Mouse (Mus musculus) hindbrain, postnatal 0 days (tissue): ENCODE measurements around the gene Sik1. TPM values are rescaled to one million over a fixed set of nuclear protein-coding genes. Genes with fewer than 3 reads are reported as not detected.
"Not testable (repeated sequence)": the region's sequence is repeated elsewhere in the genome, so short reads cannot be mapped to it uniquely, and the experiment has no call there.

Experiments
- ATAC-seq: fragments of 200-750 bp; cut with Nextera tagmentation; 2 replicates; pipeline ENCODE4 v1.8.0; 2017; ENCODE audit warnings: mild to moderate bottlenecking, moderate TSS enrichment, moderate library complexity
- DNase-seq: peaks from one replicate; pipeline ENCODE4 v3.0.0-alpha.2; 2015; ENCODE audit warnings: low spot score
- H3K27ac ChIP-seq: fragments of 300-500 bp; sonication (generic); 2 replicates; pipeline ENCODE4 v1.5.1; 2014; ENCODE audit warnings: mild to moderate bottlenecking
- H3K27me3 ChIP-seq: fragments of 300-500 bp; sonication (generic); 2 replicates; pipeline ENCODE4 v1.6.1; 2014; ENCODE audit warnings: low read length, mixed read lengths; ENCODE audit not compliant: insufficient read depth
- H3K36me3 ChIP-seq: fragments of 300-500 bp; sonication (generic); 2 replicates; pipeline ENCODE4 v1.6.1; 2014; ENCODE audit warnings: low read length, mixed read lengths; ENCODE audit not compliant: insufficient read depth
- H3K4me1 ChIP-seq: fragments of 300-500 bp; sonication (generic); 2 replicates; pipeline ENCODE4 v1.6.1; 2014; ENCODE audit warnings: antibody characterized with exemption, low read length, mixed read lengths; ENCODE audit not compliant: insufficient read depth
- H3K4me2 ChIP-seq: fragments of 300-500 bp; sonication (generic); 2 replicates; pipeline ENCODE4 v1.6.1; 2014; ENCODE audit warnings: low read depth, mild to moderate bottlenecking, low read length, moderate library complexity, mixed read lengths
- H3K4me3 ChIP-seq: fragments of 300-500 bp; sonication (generic); 2 replicates; pipeline ENCODE4 v1.5.1; 2014; ENCODE audit warnings: low read length
- H3K9ac ChIP-seq: fragments of 300-500 bp; sonication (generic); replicated peaks from 2 replicates; pipeline ENCODE4 v1.6.1; 2014; ENCODE audit warnings: mild to moderate bottlenecking, low read length, moderate library complexity, mixed read lengths
- H3K9me3 ChIP-seq: fragments of 300-500 bp; sonication (generic); 2 replicates; pipeline ENCODE4 v1.6.1; 2016; ENCODE audit warnings: low read length, mixed read lengths
- CTCF ChIP-seq: IDR thresholded peaks from 2 replicates; pipeline ENCODE4 v1.5.1; 2016; ENCODE audit warnings: antibody characterized with exemption, control low read depth, low read depth
- WGBS: fragments of 180-500 bp; shearing (Covaris S2); extraction: QIAGEN DNeasy Blood & Tissue Kit; methylation state at CpG from one replicate; pipeline ENCODE4 v1.1.7; 2014; 5-methylcytosine and 5-hydroxymethylcytosine counted together
- polyA plus RNA-seq: library from polyadenylated mRNA; unstranded; fragments of >200 nt; fragmentation: Nextera tagmentation; extraction: Ambion mirVana; gene quantifications from 2 replicates; pipeline ENCODE4 v1.2.1, GENCODE M21; 2015
- total RNA-seq: library from RNA; depleted of rRNA; stranded (reverse); fragments of >200 nt; gene quantifications from 2 replicates; pipeline ENCODE4 v1.2.3, GENCODE M21; 2014

Sik1 gene
- total and polyA plus RNA-seq, 2 experiments from 2014 or later: 18.1 to 39.6 TPM

DNA sequence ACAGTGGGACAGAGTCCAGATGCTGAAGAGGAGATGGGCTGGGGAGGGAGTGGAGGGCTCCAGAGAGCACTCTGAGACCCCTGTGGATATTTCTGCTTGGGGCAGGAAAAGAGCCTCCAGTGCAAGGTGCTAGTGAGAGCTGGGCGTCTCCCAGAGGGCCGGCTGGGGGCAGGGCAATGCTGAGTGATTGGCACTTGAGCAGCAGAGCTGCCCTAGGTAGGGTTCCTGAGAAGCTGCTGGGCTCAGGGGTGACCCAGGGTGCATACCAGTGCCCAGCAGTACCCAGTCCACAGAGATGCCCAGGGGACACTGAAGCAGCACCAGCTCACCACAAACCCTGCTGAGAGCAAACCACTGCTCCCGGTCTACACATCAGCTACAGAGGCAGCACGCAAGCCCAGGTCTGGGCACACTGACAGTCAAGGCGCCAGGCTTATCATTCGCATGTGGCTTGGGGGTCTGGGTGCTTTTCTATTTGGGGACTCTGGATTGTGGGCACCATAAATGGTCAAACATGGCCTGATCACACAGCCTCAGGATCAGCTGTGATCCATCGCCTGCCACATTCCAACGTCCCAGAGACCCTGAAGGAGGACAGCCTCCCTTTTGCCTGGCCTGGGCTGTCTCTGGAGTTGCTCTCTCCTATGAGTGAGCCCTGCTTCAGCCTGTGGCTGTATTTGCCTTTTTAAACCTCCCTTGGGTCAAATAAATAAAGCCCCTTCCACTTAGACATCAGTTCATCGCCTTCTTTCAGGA is 34.0 kb upstream of the Sik1 start:
- WGBS: 76% methylated on average over 9 of the region's 9 CpGs
- no peak overlapping the region for H3K9ac ChIP-seq
- ATAC-seq: no peak
- H3K4me1 ChIP-seq: peaks cover 6% of the 10 kb centered on the region; the same call in 1 of the 2 replicates
- H3K9me3 ChIP-seq: no peaks in the 10 kb centered on the region
- no peak overlapping the region for H3K4me2 ChIP-seq
- no peaks in the 10 kb centered on the region for H3K36me3 ChIP-seq
- H3K4me3 ChIP-seq: no peak overlapping the region
- no peaks in the 10 kb centered on the region for H3K27me3 ChIP-seq
- no peak overlapping the region for H3K27ac ChIP-seq
- no peak for DNase-seq
- no peak for TF ChIP-seq CTCF

- H3K4me3 ChIP-seq: no peak overlapping the region
- TF ChIP-seq CTCF: no peak
- no peak overlapping the region for H3K9ac ChIP-seq
- H3K4me2 ChIP-seq: no peak overlapping the region
- H3K36me3 ChIP-seq: no peaks in the 10 kb centered on the region
- H3K27me3 ChIP-seq: no peaks in the 10 kb centered on the region
- DNase-seq (no peak), ATAC-seq (no peak)
- WGBS: 54% methylated on average over 6 of the region's 6 CpGs
- no peaks in the 10 kb centered on the region for H3K9me3 ChIP-seq
- no peak overlapping the region for H3K27ac ChIP-seq
- H3K4me1 ChIP-seq: peaks cover 6% of the 10 kb centered on the region; the same call in 1 of the 2 replicates
Observed at GRCm38 (mm10) chr17:31888540-31888939, 32.9 kb upstream of the Sik1 start.

DNA sequence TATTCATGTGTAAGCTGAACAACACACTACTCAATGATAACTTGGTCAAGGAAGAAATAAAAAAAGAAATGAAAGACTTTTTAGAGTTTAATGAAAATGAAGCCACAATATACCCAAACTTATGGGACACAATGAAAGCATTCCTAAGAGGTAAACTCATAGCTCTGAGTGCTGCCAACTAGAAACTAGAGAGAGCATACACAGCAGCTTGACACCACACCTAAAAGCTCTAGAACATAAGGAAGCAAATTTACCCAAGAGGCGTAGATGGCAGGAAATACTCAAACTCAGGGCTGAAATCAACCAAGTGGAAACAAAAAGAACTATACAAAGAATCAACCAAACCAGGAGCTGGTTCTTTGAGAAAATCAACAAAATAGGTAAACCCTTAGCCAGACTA is 29.1 kb upstream of the Sik1 start:
- not testable (repeated sequence) for H3K27ac ChIP-seq, H3K9me3 ChIP-seq, H3K27me3 ChIP-seq, H3K4me3 ChIP-seq, H3K4me2 ChIP-seq, ATAC-seq, H3K36me3 ChIP-seq, H3K9ac ChIP-seq, DNase-seq, H3K4me1 ChIP-seq
- 91% methylated on average over 1 of the region's 1 CpGs for WGBS

DNA sequence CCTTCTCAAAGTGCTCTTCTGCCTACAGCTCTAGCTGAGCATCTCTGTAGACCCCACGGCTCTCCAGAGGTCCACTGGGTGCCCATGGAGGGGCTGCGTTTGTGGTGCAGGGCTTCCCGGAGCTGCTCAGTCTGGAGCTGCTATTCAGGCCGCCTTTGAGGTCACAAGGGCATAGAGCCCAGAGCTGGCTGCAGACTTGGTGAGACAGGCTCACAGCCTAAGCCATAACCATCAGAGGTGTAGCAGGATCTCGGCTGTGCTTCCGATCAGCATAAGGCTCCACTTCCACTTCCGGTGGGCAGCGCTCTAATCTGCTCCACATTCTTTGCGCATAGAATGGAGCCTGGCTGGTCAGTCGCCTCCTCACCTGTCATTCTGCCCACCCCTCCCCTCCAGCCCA is 23.8 kb upstream of the Sik1 start:
- 86% methylated on average over 10 of the region's 10 CpGs for WGBS
- ATAC-seq: no peak
- DNase-seq: no peak
- no peak overlapping the region for H3K4me3 ChIP-seq
- no peaks in the 10 kb centered on the region for H3K36me3 ChIP-seq
- no peak overlapping the region for H3K9ac ChIP-seq
- no peaks in the 10 kb centered on the region for H3K4me1 ChIP-seq
- no peak for TF ChIP-seq CTCF
- H3K9me3 ChIP-seq: no peaks in the 10 kb centered on the region
- no peak overlapping the region for H3K4me2 ChIP-seq
- H3K27ac ChIP-seq: no peak overlapping the region
- H3K27me3 ChIP-seq: no peaks in the 10 kb centered on the region

DNA sequence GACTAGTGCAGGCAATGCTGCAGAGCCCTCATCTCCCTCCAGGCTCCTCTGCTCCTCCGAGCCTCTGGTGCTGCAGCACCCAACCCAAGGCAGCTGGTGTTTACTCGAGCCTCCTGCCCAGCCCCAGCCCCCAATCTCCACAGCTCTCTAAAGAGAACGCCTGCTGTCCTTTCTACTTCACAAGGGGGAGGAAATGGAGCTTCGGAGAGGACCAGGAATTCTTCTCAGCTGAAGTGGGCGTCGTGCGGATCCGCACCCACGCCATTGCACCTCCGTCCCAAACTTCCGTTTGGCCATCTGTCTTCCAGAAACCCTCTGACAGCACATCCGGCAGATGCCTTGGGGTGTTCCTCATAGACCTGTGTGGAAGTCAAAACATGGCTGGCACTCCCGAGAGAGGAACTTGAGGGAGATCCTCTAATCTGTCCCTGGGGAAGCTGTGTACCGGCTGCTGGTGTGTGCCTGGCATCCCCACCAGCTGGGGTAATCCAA is 22.1 kb upstream of the Sik1 start:
- H3K27ac ChIP-seq: no peak overlapping the region
- ATAC-seq (no peak), DNase-seq (no peak)
- no peak overlapping the region for H3K4me2 ChIP-seq
- H3K27me3 ChIP-seq: no peaks in the 10 kb centered on the region
- H3K9me3 ChIP-seq: no peaks in the 10 kb centered on the region
- no peak overlapping the region for H3K4me3 ChIP-seq
- no peak overlapping the region for H3K9ac ChIP-seq
- H3K36me3 ChIP-seq: no peaks in the 10 kb centered on the region
- no peaks in the 10 kb centered on the region for H3K4me1 ChIP-seq
- 54% methylated on average over 14 of the region's 14 CpGs for WGBS
- TF ChIP-seq CTCF: no peak

DNA sequence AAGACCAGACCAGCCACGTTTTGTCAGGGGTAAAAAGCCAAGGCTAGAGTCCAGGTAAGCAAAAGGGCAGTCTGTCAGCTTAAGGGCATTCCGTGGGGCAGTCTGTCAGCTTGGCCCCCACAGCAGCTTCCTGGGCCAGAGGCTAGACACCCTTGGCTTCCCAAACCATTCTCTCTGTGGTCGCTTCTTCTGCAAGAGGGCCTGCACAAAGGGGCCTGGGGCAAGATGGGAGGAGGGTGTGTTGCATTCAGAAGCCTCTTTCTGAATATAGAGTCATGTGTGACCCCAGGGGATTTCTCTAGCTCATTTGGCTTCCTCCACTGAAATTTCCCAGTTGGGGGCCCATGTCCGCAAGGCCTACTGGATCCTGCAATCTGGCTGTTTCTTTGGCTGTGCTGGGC is 21.6 kb upstream of the Sik1 start:
- Histone ChIP-seq H3K4me2 (no peak overlapping the region), H3K9ac (no peak overlapping the region), H3K27ac (no peak overlapping the region), H3K9me3 (no peaks in the 10 kb centered on the region), H3K27me3 (no peaks in the 10 kb centered on the region), H3K4me3 (no peak overlapping the region), H3K4me1 (no peaks in the 10 kb centered on the region), H3K36me3 (no peaks in the 10 kb centered on the region)
- TF ChIP-seq CTCF: no peak
- ATAC-seq (peak; percentile 30; the same call in 1 of the 2 replicates), DNase-seq (peak; percentile 46)
- 43% methylated on average over 4 of the region's 4 CpGs for WGBS

DNA sequence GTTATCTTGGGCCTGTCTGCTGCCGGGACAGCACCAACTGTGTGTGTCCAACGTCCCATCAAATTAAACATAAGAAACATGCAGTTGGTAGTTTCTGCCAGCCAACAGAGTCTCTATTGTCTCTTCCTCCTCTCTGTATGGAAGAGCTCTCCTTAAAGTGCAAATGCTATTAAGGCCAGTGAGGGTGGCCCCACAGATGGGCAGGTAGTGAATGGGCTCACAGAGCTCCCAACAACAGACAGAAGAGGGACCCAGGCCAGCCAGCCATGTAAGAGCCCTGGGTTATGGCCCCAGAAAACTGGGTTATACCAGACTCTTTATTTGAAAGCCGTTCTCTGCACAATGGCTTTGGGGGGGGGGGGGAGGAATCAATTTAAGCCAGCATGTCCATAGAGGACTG is 21.2 kb upstream of the Sik1 start:
- ATAC-seq (peak; percentile 60; the same call in 1 of the 2 replicates), DNase-seq (no peak)
- H3K4me2 ChIP-seq: no peak overlapping the region
- no peak for TF ChIP-seq CTCF
- no peaks in the 10 kb centered on the region for H3K27me3 ChIP-seq
- no peak overlapping the region for H3K9ac ChIP-seq
- no peak overlapping the region for H3K27ac ChIP-seq
- WGBS: 28% methylated on average over 3 of the region's 3 CpGs
- no peak overlapping the region for H3K4me3 ChIP-seq
- H3K4me1 ChIP-seq: no peaks in the 10 kb centered on the region
- no peaks in the 10 kb centered on the region for H3K9me3 ChIP-seq
- H3K36me3 ChIP-seq: no peaks in the 10 kb centered on the region
